Mouse (Mus musculus) adrenal gland, postnatal 4 days (tissue): ENCODE measurements around the gene Hes6. TPM values are rescaled to one million over a fixed set of nuclear protein-coding genes. Genes with fewer than 3 reads are reported as not detected.
A peak's percentile ranks its signal among the peaks of the same experiment; 100 is the strongest.

Experiments
- DNase-seq, 2 experiments: peaks; one replicate each; pipeline ENCODE4 v3.0.0; 2021 to 2022; ENCODE audit warnings: low spot score in 2 of 2, mixed read lengths in 2 of 2
- total RNA-seq, 2 experiments: library from RNA; stranded (reverse); gene quantifications; 2 replicates each; pipeline ENCODE4 v1.2.3; 2021

The Hes6 gene
- total RNA-seq, 2 experiments from 2014 or later = 56.0 to 71.0 TPM

DNA sequence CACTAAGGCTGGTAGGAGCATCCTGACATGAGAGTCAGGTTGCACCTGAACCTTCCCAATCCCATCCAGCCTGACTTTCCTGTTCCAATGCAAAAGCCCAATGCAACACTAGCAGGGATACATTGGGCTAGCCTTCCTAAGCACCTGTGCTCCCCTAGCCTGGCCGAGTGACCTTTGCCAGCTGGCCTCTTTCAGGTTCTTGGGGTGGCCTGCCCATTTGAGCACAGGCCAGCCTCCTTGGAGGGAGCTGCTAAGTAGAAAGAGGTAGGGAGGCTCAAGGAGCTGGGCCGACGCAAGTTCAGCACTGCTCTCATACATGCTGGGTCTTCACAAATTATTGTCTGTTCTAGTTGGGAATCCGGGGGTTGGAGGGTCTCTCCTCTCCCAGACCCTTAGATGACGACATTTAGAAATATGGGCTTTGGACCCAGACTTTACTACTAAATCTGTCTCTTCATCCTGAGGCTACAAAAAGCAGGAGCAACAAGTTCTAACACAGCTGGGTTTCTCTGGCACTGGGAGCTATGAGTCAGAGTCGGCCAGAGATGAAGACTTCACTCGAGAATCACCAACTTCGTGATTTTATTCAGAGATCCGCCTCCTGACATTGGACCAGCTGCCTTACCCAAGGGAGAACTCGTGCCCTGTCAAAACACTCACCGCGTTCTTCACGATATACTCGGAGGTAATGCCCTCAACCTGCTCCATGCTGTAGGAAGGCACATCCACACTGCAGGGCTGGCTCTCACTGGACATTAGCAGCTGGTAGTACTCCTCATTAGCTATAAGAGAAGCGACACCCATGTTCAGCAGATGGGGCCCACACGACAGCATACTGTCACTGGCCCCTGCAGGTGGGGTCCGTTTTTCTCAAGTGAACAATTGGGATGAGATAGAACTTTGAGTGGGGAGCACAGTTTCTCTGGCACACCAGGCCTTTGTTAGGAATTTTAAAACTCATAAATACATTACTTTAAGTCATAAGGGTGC lies 31.3 kb upstream of the Hes6 start:
- DNase-seq = no peak

DNA sequence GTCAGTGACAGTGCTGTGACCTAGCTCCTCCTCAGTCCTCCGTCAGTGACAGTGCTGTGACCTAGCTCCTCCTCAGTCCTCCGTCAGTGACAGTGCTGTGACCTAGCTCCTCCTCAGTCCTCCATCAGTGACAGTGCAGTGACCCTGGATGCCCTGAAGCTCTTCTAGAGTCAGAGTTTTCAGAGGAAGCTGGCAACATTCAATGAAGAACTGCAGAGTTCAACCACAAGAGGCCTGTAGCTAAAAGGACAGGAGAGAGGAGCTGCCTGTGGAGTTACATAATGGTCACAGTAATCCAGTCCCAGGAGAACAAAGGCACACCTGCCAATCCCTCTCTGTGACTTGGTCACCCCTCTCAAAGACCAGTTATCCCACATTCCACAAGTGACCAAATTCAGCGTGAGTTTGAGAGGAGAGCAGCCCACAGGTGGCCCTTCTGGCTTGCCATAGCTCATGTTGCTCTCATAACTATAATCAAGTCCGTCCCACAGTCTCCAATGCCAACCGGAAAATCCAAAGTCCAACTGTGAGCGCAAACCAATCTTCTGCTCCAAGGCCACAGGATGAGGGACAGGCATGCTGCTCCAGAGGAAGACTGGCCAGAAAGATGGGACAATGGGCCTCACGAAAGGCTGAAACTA lies 28.6 kb upstream of the Hes6 start:
- DNase-seq = no peak

DNA sequence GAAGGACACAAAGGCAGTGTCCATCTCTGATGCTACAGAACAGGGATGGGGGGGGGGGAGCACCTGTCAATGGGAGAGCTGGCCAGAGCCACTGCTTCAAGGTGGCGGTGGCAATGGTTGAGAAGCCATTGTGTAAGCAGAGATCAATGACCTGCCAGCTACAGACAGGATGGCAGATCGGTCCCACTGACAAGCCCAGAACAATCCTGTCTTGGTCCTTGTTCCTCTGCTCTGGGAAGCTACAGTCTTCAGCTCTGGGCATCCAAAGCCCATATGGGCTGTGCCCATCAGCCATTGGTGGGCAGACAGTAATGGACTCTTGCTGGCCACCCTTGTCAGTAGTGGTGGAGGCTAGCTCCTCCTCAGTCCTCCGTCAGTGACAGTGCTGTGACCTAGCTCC lies 28.0 kb upstream of the Hes6 start:
- DNase-seq = no peak

DNA sequence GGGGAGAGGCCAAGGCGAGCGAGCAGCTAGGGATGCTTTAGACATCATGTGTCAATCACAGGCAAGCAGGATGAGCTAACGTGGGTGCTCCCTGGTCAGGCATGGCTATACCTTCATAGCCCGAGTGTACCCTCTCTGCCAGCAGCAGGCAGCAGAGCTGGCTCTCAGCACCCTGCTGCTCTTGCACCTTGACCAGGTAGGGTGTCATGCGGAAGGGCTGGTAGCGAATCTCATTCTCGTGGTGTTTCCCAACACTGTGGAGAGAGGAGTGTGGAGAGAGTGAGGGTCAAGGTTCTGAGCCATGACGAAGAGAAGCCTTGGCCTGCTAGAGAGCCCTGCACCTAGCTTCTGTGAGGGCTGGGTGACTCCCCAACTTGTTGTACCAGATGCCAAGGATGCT lies 25.9 kb upstream of the Hes6 start:
- DNase-seq = no peak

DNA sequence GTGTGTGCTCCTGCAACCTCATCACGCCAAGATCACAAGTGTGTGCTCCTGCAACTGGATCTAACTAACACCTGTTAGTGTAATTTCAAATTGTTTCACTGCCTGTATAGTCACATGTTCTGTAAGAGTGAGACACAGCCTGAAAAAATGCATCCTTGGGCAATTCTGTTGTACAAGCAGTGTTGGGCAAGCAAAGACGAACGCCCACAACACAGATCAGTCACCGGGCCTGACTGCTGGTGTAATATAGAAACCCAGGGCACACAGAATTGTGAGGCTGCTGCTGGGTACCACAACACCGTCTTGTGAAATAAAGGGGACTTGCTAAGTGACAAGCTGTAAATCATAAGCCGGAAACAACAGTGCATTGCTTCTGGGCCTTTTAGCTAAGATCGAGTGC lies 23.7 kb upstream of the Hes6 start:
- no peak for DNase-seq

DNA sequence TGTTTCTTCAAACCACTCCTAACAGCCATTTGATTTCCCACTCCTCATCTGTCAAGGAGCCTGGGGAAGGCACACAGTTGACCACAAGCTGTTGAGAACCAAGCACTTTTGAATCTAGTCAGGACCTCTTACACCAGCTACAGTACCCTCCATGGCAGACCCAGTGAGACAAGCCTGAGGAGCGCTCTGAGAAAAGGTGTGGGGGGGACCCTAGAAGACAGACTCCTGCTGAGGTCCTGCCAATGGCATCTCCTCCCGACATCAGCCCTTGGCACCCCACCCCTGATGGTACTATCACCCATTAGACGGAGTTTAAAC lies 23.2 kb upstream of the Hes6 start:
- DNase-seq = no peak

DNA sequence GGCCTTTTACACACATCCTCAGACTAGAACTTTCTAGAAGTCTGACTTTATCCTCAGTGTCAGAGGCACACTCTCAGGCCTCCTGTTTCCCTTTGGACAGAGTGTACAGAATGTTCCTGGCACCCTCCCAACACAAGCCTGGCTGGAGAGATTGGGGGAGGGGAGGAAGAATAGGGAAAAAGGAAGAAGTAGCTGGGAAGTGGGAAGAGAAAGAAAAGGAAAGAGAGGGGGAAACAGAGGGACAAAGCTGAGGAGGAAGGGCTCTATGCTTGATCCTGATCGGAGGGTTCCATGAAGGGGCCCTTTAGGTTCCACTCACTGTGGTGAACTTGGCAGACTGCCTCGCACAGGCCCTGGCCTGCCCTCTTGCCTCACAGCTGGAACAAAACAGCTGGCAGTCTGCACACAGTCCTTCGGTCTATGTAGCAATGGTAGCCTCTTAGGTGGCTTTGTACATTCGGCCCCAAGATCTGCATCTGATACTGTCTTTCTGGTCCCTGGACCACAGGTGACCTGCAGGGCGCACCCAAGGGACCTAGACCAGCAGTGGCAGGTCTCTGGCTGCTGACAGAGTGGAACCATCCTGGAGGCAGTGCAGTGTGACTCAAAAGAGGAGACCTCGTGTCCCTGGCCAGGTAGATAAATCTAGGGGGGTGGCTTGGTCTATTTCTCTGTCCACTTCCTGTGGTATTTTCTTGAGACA lies 22.7 kb upstream of the Hes6 start:
- DNase-seq = peak in 1 of 2 experiments; percentile 68

DNA sequence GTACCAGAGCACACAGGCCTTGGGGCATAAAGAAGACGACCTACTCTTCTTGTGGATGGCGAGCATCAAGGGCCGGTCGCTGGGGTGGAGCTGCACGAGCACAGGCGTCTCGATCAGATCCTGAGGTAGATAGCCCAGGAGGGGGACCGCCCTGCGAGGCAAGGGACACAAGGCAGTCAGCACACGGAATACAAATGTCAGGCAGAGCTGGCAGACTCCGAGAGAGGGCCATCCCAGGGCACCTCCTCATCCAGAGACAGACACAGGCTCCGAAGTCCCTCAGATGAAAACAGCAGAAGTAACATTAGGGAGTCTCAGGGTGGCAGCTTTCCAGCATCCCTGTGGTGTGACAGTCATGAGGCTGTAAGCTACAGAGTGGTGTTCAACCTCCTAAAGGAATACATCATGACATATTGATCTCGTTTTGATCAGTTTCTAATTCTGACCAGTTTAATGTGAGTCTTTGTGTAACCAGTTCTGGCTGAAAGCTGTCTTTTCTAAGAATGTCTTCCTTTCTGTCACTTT lies 21.8 kb upstream of the Hes6 start:
- DNase-seq = no peak

DNA sequence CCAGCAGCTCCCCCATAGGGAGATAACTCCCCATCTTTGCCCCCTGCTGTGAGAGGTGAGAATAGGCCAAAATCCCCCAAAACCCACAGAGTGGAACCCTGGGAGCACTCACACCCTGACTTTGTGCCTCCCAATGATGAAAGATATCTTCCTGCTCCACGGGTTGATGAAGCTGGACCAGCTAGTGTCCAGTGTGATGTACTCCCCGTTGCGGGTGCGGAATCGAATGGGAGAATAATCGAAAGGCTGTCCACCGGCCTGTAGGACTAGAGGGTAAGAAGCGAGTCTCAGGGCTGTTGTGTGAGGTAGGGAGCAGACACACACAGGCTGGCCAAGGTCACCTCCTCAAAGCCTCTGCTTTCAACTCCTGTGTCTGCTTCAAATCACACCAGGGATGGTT lies 21.1 kb upstream of the Hes6 start:
- no peak for DNase-seq

DNA sequence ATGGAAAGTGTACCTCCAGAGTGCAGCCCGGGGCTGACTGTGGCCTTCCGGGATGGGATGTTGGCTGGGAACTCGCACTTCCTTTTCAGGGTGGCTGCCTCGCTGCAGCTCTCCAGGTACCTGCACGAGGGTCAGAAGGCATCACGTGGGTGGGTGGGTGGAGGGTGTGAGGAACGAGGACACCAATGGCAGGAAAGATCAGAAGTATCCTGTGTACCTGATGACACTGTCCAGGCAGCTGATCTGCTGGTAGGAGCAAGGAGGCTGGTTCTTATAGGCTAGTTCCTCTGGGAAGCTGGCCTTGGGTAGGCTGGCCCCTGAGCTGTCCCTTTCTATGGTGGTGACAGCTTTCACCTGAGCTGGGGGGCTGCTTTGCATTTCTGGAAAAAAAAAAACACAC lies 16.9 kb upstream of the Hes6 start:
- DNase-seq = no peak

DNA sequence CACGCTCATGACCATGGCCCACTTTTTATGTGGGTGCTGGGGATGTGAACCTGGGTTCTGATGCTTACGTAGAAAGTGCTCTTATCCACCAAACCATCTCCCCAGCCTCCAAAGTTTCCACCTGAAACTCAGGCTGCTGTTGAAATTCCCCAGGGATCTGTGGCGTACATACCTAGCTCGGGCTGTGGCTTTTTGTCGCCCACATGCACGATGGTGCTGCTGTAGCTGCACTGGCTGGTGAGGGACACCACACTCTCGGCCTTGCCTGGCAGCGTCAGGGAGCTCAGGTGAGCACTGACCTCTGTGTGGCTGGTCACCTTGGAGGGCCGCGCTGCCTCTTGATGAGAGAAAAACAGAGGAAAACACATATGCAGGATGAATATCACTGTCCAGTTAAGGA lies 15.4 kb upstream of the Hes6 start:
- DNase-seq = no peak

DNA sequence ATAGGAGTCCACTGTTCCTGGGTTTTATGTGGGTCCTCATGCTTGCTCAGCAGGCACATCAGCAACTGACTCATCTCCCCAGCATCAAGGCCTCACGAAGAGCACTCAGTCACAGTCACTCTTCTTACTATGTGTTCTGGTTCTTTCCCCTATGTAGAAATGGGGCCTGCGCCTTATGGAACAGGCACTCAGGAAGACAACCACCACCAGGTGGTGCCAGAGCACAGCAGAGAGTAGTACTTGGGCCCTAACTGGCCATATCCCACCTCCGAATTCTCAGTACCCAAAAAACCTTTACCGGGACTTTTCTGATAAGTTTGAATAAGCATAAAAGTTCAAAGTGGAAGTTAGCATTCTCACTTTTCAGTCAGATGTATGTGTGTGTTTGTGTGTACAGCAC lies 14.8 kb upstream of the Hes6 start:
- DNase-seq = peak; percentile 69 to 84

DNA sequence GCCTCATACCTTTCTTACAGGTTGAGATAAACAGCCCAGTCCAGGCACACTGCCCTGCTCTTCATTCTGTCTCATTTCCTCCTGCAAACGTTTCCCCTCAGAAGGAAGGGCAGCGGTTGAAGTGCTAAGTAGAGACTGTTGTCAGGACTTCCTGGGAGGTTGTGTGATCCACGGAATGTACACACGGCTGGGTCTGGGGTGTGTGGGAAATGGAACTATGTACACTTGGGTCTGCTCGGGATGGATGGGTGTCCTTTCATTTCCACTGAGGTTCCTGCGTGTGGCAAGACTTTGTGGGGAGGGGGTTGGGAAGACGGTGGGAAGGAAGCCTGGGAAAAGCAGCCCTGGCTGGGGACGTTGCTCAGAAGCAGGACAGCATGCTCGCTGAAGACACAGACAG lies 12.6 kb upstream of the Hes6 start:
- DNase-seq = no peak

DNA sequence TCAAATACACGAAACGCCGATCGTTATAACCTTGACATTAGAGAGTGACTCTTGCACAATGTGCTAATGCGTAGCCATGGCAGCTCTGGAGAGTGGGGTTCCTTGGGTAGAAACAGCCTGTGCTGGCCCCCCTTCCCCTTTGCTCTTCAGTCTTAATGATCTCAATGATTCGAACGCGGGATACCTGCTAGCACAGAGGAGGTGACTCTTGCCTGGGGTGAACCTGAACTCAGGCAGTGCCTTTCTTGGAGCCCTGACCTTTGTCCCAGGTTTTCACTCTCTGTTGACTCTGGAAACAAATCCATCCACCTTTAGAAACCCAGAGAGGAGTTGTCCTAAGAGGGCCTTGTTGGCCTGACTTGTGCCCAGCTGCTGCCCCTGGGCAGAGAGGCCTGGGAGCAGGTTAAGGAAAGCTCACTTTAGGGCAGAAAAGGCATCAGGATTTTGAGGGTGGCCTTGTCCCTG lies 6.8 kb upstream of the Hes6 start:
- DNase-seq = no peak

DNA sequence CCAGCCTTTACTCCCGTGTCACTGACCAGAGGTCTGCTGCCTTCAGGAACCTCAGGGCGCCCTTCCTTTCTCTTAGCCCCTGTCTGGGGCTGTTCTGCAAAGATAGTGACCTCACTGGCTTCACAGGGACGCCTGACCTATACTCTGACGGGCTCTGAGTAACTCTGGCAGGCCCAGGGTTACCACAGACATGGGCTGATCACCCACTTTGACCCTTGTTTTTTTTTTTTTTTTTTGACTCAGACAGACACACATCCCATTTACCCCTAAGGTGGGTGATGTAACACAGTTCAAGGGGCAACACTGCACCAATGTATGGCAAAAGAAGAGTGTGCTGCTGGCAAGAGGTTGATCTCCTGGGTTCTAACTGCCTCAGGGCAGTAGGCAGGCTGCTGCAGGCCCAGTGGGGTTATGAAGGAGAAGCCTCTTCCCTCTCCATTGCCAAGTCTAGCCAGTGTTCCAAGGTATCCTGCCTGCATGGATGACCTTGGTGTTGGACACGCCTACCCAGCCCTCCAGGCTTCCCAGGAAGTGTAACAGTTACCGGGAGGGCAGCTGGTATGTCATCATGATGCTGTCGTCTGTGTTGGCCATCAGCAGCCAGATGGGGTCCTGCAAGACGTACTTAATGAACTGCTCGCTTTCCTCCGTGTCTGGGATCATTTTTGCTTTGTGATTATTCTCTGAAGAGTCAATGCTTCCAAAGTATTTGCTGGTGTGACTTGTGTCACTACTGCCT lies 6.2 kb upstream of the Hes6 start:
- DNase-seq = peak in 1 of 2 experiments; percentile 31

DNA sequence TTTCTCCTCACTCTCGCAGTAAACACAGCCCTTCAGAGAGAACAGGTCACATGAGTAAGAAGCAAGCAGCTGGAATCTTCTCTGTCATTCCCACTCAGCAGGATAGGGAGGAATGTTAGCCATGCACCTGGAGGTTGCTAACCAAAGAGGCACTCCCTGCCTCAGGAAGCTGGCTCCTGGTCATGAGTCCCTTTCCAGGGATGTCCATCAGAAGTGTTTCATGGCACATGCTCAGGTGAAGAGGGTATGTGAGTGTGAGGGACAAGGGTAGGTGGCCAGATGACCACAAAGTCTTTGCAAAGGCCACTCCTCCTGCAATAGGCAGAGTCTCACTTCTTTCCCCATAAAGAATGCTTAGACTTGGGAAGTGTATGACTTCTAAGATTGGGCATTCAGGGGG lies 4.2 kb upstream of the Hes6 start:
- no peak for DNase-seq

DNA sequence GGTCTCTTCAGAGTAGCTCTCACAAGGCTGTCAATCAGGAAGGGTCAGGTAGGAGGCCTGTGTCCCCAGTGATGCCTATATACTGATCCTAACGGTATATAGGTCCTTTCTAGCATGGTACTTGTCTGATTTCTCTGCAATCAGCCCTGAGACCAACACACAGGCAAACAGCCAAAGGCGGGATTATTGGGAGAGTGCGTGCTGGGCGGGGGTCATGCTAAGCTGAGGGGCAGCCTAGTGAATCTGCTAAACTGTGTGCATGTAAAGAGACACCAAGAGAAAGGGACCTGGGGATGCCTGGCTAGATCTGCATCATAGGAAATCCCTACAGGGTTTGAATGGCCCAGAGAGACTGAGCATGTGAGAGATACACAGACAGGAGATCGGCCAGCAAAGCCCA lies 1.5 kb upstream of the Hes6 start:
- DNase-seq = no peak

DNA sequence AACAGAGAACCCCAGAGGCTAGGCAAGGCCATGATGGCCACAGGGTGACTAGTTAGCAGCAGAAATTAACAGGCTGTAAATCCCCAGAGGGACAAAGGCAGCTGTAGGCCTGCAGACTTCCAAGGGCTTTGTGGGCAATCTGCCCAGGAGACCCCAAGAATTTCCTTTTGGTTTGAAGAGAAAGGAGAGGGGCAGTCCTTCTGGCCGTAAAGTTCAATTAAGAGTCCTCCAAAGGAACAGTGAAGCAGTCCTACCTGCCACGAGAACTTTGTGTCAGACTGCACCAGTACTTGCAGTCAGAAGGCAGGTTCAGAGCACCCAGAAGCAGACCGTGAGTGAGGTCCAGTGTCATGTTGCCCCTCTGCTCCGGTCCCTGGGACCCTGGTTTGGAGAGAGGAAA lies 1.1 kb upstream of the Hes6 start:
- DNase-seq = no peak

DNA sequence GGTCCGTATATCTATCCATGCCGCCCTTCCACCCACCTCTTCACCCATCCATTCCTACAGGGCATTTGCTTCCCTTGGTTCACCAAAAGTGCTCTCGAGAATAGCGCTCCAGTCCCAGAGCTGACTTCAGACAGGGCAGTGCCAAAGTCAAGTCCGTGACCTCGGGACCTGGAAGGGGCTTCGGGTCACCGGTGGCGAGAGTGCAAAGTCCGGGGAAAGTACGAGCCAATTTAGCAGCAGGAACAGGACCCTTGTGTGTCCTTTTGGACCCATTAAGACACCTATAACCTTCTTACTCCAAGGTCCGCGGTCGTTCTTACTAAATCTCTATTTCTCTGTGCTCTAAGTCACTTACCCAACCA lies 321 bp downstream of the Hes6 start:
- DNase-seq = no peak

DNA sequence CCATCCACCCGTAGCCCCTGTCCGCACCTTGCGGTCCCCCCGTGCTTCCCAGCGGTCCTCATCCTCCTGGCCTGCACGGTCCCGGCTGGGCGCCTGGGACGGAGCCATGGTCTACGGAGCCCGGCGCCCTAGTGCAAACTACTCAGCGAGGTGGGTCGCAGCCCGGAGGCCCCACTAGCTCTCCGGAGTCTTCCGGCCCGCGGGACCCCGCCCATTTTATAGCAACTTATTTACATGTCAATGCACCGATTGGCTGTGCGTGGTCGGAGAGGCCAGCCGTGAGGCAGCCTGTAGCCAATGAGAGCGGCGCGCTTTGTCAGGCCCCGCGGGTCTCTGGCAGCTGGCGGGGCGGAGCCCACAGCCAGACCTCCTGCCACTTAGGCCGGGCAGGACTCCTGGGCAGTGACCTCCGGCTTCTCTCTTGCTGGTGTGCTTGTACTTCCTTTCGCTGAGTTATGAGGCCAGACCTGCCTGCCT lies 770 bp downstream of the Hes6 start:
- peak; percentile 74 to 92 for DNase-seq
